Mouse (Mus musculus) spleen, postnatal 14 days (tissue): ENCODE measurements at regions not wholly inside any gene's neighbourhood (a gene's known extent, or its start where the extent isn't known, plus 50 kb on each side); places are given as distances from the start of the nearest gene placed in this dataset.

Experiments
- DNase-seq, 2 experiments: peaks; one replicate each; pipeline ENCODE4 v3.0.0; 2021 to 2022; ENCODE audit warnings: low spot score in 2 of 2

- no peak for DNase-seq
Measured at GRCm38 (mm10) chr1:77567657-77568056, 52.8 kb upstream of the Epha4 start.
